Mouse (Mus musculus) cerebellum, adult 2 months (tissue): Measurements from ENCODE around the gene Wnt5b.

Experiments
- CTCF ChIP-seq: fragments of 200-500 bp; IDR thresholded peaks from 2 replicates; pipeline ENCODE4 v1.5.1; 2011; ENCODE audit warnings: low read depth, mild to moderate bottlenecking, control low read depth, low read length, moderate library complexity, borderline replicate concordance; ENCODE audit not compliant: insufficient read depth
- POLR2A ChIP-seq: fragments of 200-500 bp; IDR thresholded peaks from 2 replicates; pipeline ENCODE4 v1.6.1; 2011; ENCODE audit warnings: low read length, control low read depth, borderline replicate concordance; ENCODE audit not compliant: insufficient read depth

- no peak for TF ChIP-seq CTCF
- no peak for TF ChIP-seq POLR2A
Measured at GRCm38 (mm10) chr6:119583165-119583564, 39.0 kb upstream of the Wnt5b start.
